Mouse (Mus musculus): Measurements from ENCODE around the gene Sim2. TPM values are rescaled to one million over a fixed set of nuclear protein-coding genes. Genes with fewer than 3 reads are reported as not detected.

Sim2 gene
- polyA plus RNA-seq (2015; fragmentation: Nextera tagmentation; extraction: Ambion mirVana): 0.06 TPM in 1 of 2 replicates, not detected in the other

- H3K27me3 ChIP-seq (replicated peaks; ENCODE audit: control insufficient read depth, insufficient read depth, low read length): peaks cover 82% of the 10 kb centered on the region
- no peaks in the 10 kb centered on the region for H3K36me3 ChIP-seq (ENCODE audit: control insufficient read depth, insufficient read depth)
- H3K4me2 ChIP-seq (ENCODE audit: low read length): peak within 1 kb of the TSS; percentile 48
- H3K4me1 ChIP-seq (replicated peaks; ENCODE audit: control insufficient read depth, insufficient read depth, low read length): peaks cover 16% of the 10 kb centered on the region
- H3K27ac ChIP-seq (ENCODE audit: low read length): no peak within 1 kb of the TSS
- peak within 1 kb of the TSS; percentile 22 for H3K4me3 ChIP-seq (replicated peaks; ENCODE audit: low read length)
- no peaks in the 10 kb centered on the region for H3K9me3 ChIP-seq (ENCODE audit: control insufficient read depth, low read length)
- WGBS: under 1% methylated on average over 81 of the region's 96 CpGs
- ATAC-seq: no peak
- H3K9ac ChIP-seq (replicated peaks; ENCODE audit: low read depth, low read length): no peak within 1 kb of the TSS
These were observed at the start of gene Sim2 for GRCm38 (mm10) chr16:94084711-94085602. Gene Sim2, plus strand, starts transcription at chr16:94084931.

- Histone ChIP-seq H3K9me3 (ENCODE audit: control insufficient read depth, low read length) (no peaks in the 10 kb centered on the region), H3K27ac (ENCODE audit: low read length) (no peak overlapping the region), H3K4me3 (replicated peaks; ENCODE audit: low read length) (no peak overlapping the region), H3K4me2 (ENCODE audit: low read length) (no peak overlapping the region), H3K4me1 (replicated peaks; ENCODE audit: control insufficient read depth, insufficient read depth, low read length) (peaks cover 12% of the 10 kb centered on the region), H3K27me3 (replicated peaks; ENCODE audit: control insufficient read depth, insufficient read depth, low read length) (no peaks in the 10 kb centered on the region), H3K9ac (replicated peaks; ENCODE audit: low read depth, low read length) (no peak overlapping the region), H3K36me3 (ENCODE audit: control insufficient read depth, insufficient read depth) (no peaks in the 10 kb centered on the region)
- ATAC-seq: no peak
- WGBS: 95% methylated on average over 7 of the region's 7 CpGs
These were observed 47.5 kb upstream of the Sim2 start for GRCm38 (mm10) chr16:94037280-94037679.

- Histone ChIP-seq H3K4me1 (replicated peaks; ENCODE audit: control insufficient read depth, insufficient read depth, low read length) (peaks cover 12% of the 10 kb centered on the region), H3K9ac (replicated peaks; ENCODE audit: low read depth, low read length) (no peak overlapping the region), H3K4me3 (replicated peaks; ENCODE audit: low read length) (no peak overlapping the region), H3K36me3 (ENCODE audit: control insufficient read depth, insufficient read depth) (no peaks in the 10 kb centered on the region), H3K27me3 (replicated peaks; ENCODE audit: control insufficient read depth, insufficient read depth, low read length) (no peaks in the 10 kb centered on the region), H3K27ac (ENCODE audit: low read length) (no peak overlapping the region), H3K4me2 (ENCODE audit: low read length) (no peak overlapping the region), H3K9me3 (ENCODE audit: control insufficient read depth, low read length) (no peaks in the 10 kb centered on the region)
- no peak for ATAC-seq
- WGBS: 62% methylated on average over 12 of the region's 12 CpGs
These were observed 46.3 kb upstream of the Sim2 start for GRCm38 (mm10) chr16:94038272-94038985.

GRCm38 (mm10) chr16:94038986-94039341, 45.8 kb upstream of the Sim2 start:
- no peaks in the 10 kb centered on the region for H3K27me3 ChIP-seq (replicated peaks; ENCODE audit: control insufficient read depth, insufficient read depth, low read length)
- 89% methylated on average over 9 of the region's 9 CpGs for WGBS
- H3K4me1 ChIP-seq (replicated peaks; ENCODE audit: control insufficient read depth, insufficient read depth, low read length): peaks cover 12% of the 10 kb centered on the region
- H3K9ac ChIP-seq (replicated peaks; ENCODE audit: low read depth, low read length): no peak overlapping the region
- ATAC-seq: no peak
- no peak overlapping the region for H3K27ac ChIP-seq (ENCODE audit: low read length)
- H3K9me3 ChIP-seq (ENCODE audit: control insufficient read depth, low read length): no peaks in the 10 kb centered on the region
- no peak overlapping the region for H3K4me2 ChIP-seq (ENCODE audit: low read length)
- H3K36me3 ChIP-seq (ENCODE audit: control insufficient read depth, insufficient read depth): no peaks in the 10 kb centered on the region
- no peak overlapping the region for H3K4me3 ChIP-seq (replicated peaks; ENCODE audit: low read length)

GRCm38 (mm10) chr16:94040485-94040884, 44.2 kb upstream of the Sim2 start:
- no peaks in the 10 kb centered on the region for H3K9me3 ChIP-seq (ENCODE audit: control insufficient read depth, low read length)
- 6% methylated on average over 16 of the region's 16 CpGs for WGBS
- H3K4me3 ChIP-seq (replicated peaks; ENCODE audit: low read length): peak overlapping the region; percentile 5; the same call in 1 of the 2 replicates
- peaks cover 12% of the 10 kb centered on the region for H3K4me1 ChIP-seq (replicated peaks; ENCODE audit: control insufficient read depth, insufficient read depth, low read length)
- H3K36me3 ChIP-seq (ENCODE audit: control insufficient read depth, insufficient read depth): no peaks in the 10 kb centered on the region
- no peak for ATAC-seq
- H3K4me2 ChIP-seq (ENCODE audit: low read length): peak overlapping the region; percentile 36
- H3K27me3 ChIP-seq (replicated peaks; ENCODE audit: control insufficient read depth, insufficient read depth, low read length): no peaks in the 10 kb centered on the region
- no peak overlapping the region for H3K27ac ChIP-seq (ENCODE audit: low read length)
- H3K9ac ChIP-seq (replicated peaks; ENCODE audit: low read depth, low read length): no peak overlapping the region; the same call in 1 of the 2 replicates

GRCm38 (mm10) chr16:94041065-94041712, 43.5 kb upstream of the Sim2 start:
- Histone ChIP-seq H3K27ac (ENCODE audit: low read length) (no peak overlapping the region), H3K27me3 (replicated peaks; ENCODE audit: control insufficient read depth, insufficient read depth, low read length) (no peaks in the 10 kb centered on the region), H3K4me1 (replicated peaks; ENCODE audit: control insufficient read depth, insufficient read depth, low read length) (peaks cover 12% of the 10 kb centered on the region), H3K36me3 (ENCODE audit: control insufficient read depth, insufficient read depth) (no peaks in the 10 kb centered on the region), H3K4me3 (replicated peaks; ENCODE audit: low read length) (no peak overlapping the region), H3K4me2 (ENCODE audit: low read length) (peak overlapping the region; percentile 36), H3K9me3 (ENCODE audit: control insufficient read depth, low read length) (no peaks in the 10 kb centered on the region), H3K9ac (replicated peaks; ENCODE audit: low read depth, low read length) (no peak overlapping the region; the same call in 1 of the 2 replicates)
- 0 out of 2 replicates have a peak, but pooled peaks have one; percentile 28 for ATAC-seq
- 36% methylated on average over 18 of the region's 18 CpGs for WGBS

GRCm38 (mm10) chr16:94043797-94044196, 40.9 kb upstream of the Sim2 start:
- no peak overlapping the region for H3K4me2 ChIP-seq (ENCODE audit: low read length)
- H3K4me1 ChIP-seq (replicated peaks; ENCODE audit: control insufficient read depth, insufficient read depth, low read length): peaks cover 12% of the 10 kb centered on the region
- H3K27me3 ChIP-seq (replicated peaks; ENCODE audit: control insufficient read depth, insufficient read depth, low read length): no peaks in the 10 kb centered on the region
- H3K36me3 ChIP-seq (ENCODE audit: control insufficient read depth, insufficient read depth): no peaks in the 10 kb centered on the region
- no peak overlapping the region for H3K4me3 ChIP-seq (replicated peaks; ENCODE audit: low read length)
- H3K9me3 ChIP-seq (ENCODE audit: control insufficient read depth, low read length): no peaks in the 10 kb centered on the region
- WGBS: 95% methylated on average over 1 of the region's 1 CpGs
- ATAC-seq: no peak
- no peak overlapping the region for H3K9ac ChIP-seq (replicated peaks; ENCODE audit: low read depth, low read length)
- no peak overlapping the region for H3K27ac ChIP-seq (ENCODE audit: low read length)

GRCm38 (mm10) chr16:94044996-94045395, 39.7 kb upstream of the Sim2 start:
- no peaks in the 10 kb centered on the region for H3K9me3 ChIP-seq (ENCODE audit: control insufficient read depth, low read length)
- no peak for ATAC-seq
- no peak overlapping the region for H3K27ac ChIP-seq (ENCODE audit: low read length)
- no peak overlapping the region for H3K9ac ChIP-seq (replicated peaks; ENCODE audit: low read depth, low read length)
- 50% methylated on average over 7 of the region's 7 CpGs for WGBS
- H3K27me3 ChIP-seq (replicated peaks; ENCODE audit: control insufficient read depth, insufficient read depth, low read length): no peaks in the 10 kb centered on the region
- H3K4me2 ChIP-seq (ENCODE audit: low read length): no peak overlapping the region
- peaks cover 12% of the 10 kb centered on the region for H3K4me1 ChIP-seq (replicated peaks; ENCODE audit: control insufficient read depth, insufficient read depth, low read length)
- no peak overlapping the region for H3K4me3 ChIP-seq (replicated peaks; ENCODE audit: low read length)
- H3K36me3 ChIP-seq (ENCODE audit: control insufficient read depth, insufficient read depth): no peaks in the 10 kb centered on the region

- H3K9me3 ChIP-seq (ENCODE audit: control insufficient read depth, low read length): no peaks in the 10 kb centered on the region
- no peak overlapping the region for H3K4me3 ChIP-seq (replicated peaks; ENCODE audit: low read length)
- no peak for ATAC-seq
- H3K27me3 ChIP-seq (replicated peaks; ENCODE audit: control insufficient read depth, insufficient read depth, low read length): no peaks in the 10 kb centered on the region
- WGBS: 77% methylated on average over 3 of the region's 3 CpGs
- H3K27ac ChIP-seq (ENCODE audit: low read length): no peak overlapping the region
- no peak overlapping the region for H3K9ac ChIP-seq (replicated peaks; ENCODE audit: low read depth, low read length)
- no peak overlapping the region for H3K4me2 ChIP-seq (ENCODE audit: low read length)
- no peaks in the 10 kb centered on the region for H3K36me3 ChIP-seq (ENCODE audit: control insufficient read depth, insufficient read depth)
- H3K4me1 ChIP-seq (replicated peaks; ENCODE audit: control insufficient read depth, insufficient read depth, low read length): peaks cover under 1% of the 10 kb centered on the region; the same call in 1 of the 2 replicates
These were observed 34.4 kb upstream of the Sim2 start for GRCm38 (mm10) chr16:94050368-94050767.
